Mouse (Mus musculus) adrenal gland, adult 2 months (tissue): ENCODE results near the gene Ank. TPM values are rescaled to one million over a fixed set of nuclear protein-coding genes. Genes with fewer than 3 reads are reported as not detected.
"Not testable (repeated sequence)": the region's sequence is repeated elsewhere in the genome, so short reads cannot be mapped to it uniquely, and the experiment has no call there.

Experiments
- DNase-seq: peaks from one replicate; pipeline ENCODE4 v3.0.0; 2021
- polyA plus RNA-seq: library from polyadenylated mRNA; depleted of rRNA; stranded (reverse); fragments of >200 nt; gene quantifications from 2 replicates; pipeline ENCODE4 v1.2.3, GENCODE M21; 2012
- total RNA-seq, 2 experiments: library from RNA; stranded (reverse); gene quantifications; 2 replicates each; pipeline ENCODE4 v1.2.3; 2021

Ank gene
- total and polyA plus RNA-seq, 3 experiments, result 32.8 to 61.0 (median 56.9) TPM

GRCm38 (mm10) chr15:27467081-27467491, 609 bp downstream of the Ank start:
- no peak for DNase-seq

- no peak for DNase-seq
Measured at GRCm38 (mm10) chr15:27467641-27468040, 1.2 kb downstream of the Ank start.

- no peak for DNase-seq
Measured at GRCm38 (mm10) chr15:27468822-27469488, 2.5 kb downstream of the Ank start.

GRCm38 (mm10) chr15:27470346-27470745, 3.9 kb downstream of the Ank start:
- not testable (repeated sequence) for DNase-seq

- DNase-seq, result no peak
Measured at GRCm38 (mm10) chr15:27472315-27472714, 5.8 kb downstream of the Ank start.

- DNase-seq, result no peak
Measured at GRCm38 (mm10) chr15:27475988-27476387, 9.5 kb downstream of the Ank start.

- DNase-seq, result no peak
Measured at GRCm38 (mm10) chr15:27476671-27477070, 10.2 kb downstream of the Ank start.

GRCm38 (mm10) chr15:27477159-27477558, 10.7 kb downstream of the Ank start:
- no peak for DNase-seq

- DNase-seq, result peak; percentile 75
Measured at GRCm38 (mm10) chr15:27477630-27478029, 11.2 kb downstream of the Ank start.

- DNase-seq, result no peak
Measured at GRCm38 (mm10) chr15:27480333-27481015, 14.0 kb downstream of the Ank start.

GRCm38 (mm10) chr15:27481956-27482355, 15.5 kb downstream of the Ank start:
- no peak for DNase-seq

- no peak for DNase-seq
Measured at GRCm38 (mm10) chr15:27483183-27483582, 16.7 kb downstream of the Ank start.

GRCm38 (mm10) chr15:27485567-27486278, 19.2 kb downstream of the Ank start:
- no peak for DNase-seq

GRCm38 (mm10) chr15:27486279-27486618, 19.8 kb downstream of the Ank start:
- no peak for DNase-seq

GRCm38 (mm10) chr15:27487059-27487458, 20.6 kb downstream of the Ank start:
- no peak for DNase-seq

GRCm38 (mm10) chr15:27488042-27488441, 21.6 kb downstream of the Ank start:
- DNase-seq, result no peak

GRCm38 (mm10) chr15:27490676-27491075, 24.2 kb downstream of the Ank start:
- no peak for DNase-seq

- DNase-seq, result no peak
Measured at GRCm38 (mm10) chr15:27491425-27492070, 25.1 kb downstream of the Ank start.

- DNase-seq, result no peak
Measured at GRCm38 (mm10) chr15:27492156-27492555, 25.7 kb downstream of the Ank start.

- DNase-seq, result no peak
Measured at GRCm38 (mm10) chr15:27492734-27493133, 26.3 kb downstream of the Ank start.

- no peak for DNase-seq
Measured at GRCm38 (mm10) chr15:27493516-27493915, 27.0 kb downstream of the Ank start.

GRCm38 (mm10) chr15:27495981-27496401, 29.5 kb downstream of the Ank start:
- no peak for DNase-seq
